Mouse (Mus musculus) WW6 (cell line): ENCODE measurements around the gene Tmem125.
"Not testable (repeated sequence)": the region's sequence is repeated elsewhere in the genome, so short reads cannot be mapped to it uniquely, and the experiment has no call there.

Experiments
- DNase-seq: peaks from one replicate; pipeline ENCODE4 v3.0.0-alpha.2; 2013; ENCODE audit warnings: low read depth, low spot score

Tmem125 gene

GRCm38 (mm10) chr4:118537801-118538200 lies 6.0 kb downstream of the Tmem125 start:
- no peak for DNase-seq

DNA sequence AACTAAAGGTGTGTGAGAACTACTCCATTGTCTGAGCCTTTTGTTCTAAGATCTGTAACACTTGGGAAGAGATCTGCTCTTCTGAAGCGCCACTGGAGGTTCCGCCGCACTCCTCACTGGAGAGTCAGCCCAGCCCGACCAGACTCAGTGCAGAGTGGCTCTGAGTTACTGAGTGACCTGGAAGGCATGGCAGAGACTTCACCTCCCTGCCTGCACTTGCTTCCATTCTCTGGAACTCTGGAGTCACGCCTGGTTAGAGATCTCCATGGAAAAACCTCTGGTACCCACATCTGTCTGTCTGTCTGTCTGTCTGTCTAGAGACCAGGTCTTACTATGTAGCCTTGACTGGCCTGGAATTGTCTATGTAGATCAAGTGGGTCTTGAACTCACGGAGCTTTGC lies 8.2 kb downstream of the Tmem125 start:
- no peak for DNase-seq

- no peak for DNase-seq
Observed at GRCm38 (mm10) chr4:118533605-118534004, 10.2 kb downstream of the Tmem125 start.

- DNase-seq, result no peak
Observed at GRCm38 (mm10) chr4:118533156-118533555, 10.7 kb downstream of the Tmem125 start.

DNA sequence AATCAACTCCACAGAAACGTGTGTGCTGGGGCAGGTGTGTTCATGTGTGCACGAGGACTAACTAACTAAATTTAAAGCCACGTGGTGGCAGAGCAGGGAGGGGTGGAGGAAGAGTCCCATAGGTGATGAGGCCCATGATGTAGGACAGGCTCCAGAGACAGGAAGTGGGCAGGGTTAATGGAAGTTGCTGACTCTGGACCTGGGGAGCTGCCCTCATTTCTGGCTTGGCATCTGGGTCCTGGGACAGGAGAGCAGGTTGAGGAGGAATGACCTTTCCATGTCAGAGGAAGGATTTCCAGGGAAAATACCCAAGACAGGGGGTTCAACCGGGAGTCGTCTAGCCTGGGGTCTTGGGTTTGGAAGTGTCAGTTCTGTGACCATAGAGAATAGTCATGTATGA lies 11.2 kb downstream of the Tmem125 start:
- no peak for DNase-seq

GRCm38 (mm10) chr4:118527720-118528119 lies 16.1 kb downstream of the Tmem125 start:
- DNase-seq, result no peak

GRCm38 (mm10) chr4:118527335-118527681 lies 16.5 kb downstream of the Tmem125 start:
- no peak for DNase-seq

GRCm38 (mm10) chr4:118526408-118527334 lies 17.2 kb downstream of the Tmem125 start, which contains the start of gene 2610528J11Rik:
TSS of gene 2610528J11Rik (plus strand) at chr4:118526999.
- no peak for DNase-seq

- DNase-seq, result no peak
Observed at GRCm38 (mm10) chr4:118525779-118526178, 18.1 kb downstream of the Tmem125 start.

GRCm38 (mm10) chr4:118523976-118524375 lies 19.9 kb downstream of the Tmem125 start:
- no peak for DNase-seq

DNA sequence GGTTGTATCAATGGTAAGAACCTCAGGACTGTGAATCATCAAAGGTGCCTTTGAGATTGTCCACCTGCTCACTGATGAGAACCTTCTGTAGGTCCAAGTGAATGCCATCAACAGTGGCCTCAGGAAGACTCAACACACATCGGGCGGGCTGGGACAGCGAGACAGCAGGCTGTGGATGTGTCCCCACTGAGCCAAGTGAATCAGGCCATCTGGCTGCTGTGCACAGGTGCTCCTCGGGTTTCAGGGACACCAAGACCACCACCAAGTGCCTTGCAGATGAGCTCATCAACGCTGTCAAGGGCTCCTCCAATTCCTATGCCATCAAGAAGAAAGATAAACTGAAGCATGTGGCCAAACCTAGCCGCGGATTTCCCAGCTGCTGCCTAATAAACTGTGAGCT lies 21.6 kb downstream of the Tmem125 start:
- no peak for DNase-seq

- DNase-seq, result no peak
Observed at GRCm38 (mm10) chr4:118518208-118518607, 25.6 kb downstream of the Tmem125 start.

GRCm38 (mm10) chr4:118517497-118518146 lies 26.2 kb downstream of the Tmem125 start:
- DNase-seq, result no peak

DNA sequence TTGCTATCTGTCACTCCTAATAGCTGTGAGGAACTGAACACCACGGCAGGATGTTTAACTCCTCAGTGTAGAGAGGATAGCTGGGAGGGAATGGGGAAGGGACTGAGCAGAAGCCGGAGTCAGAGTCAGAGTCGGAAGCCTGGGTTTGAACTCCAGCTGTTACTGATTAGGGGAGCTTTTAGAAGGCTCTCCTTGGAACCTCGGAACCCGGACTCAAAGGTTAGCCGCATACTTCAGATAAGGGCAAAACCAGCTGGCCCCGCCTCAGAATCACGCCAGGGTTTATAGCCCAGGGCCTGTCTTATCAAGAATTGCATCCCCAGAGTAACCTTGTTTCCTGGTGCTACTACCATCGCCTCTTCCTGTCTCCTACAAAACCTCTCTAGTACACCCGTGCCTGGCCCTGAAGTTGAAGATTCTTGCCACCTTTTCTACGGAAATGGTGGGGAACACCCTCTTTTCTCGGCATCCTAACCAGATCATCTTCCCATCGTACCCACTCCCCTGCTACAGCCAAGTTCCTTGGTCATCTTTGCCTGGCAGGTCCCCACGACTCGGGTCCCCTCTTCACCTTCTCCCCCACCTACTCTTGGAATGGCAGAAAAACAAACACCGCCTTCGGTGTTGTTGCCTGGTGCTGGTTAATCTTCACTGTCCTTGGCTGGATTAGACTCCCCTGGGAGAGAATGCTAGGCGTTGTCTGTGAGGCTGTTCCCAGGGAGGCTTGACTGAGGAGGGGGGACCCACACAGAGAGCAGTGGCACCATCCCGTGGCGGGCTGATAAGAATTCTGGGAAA lies 26.9 kb downstream of the Tmem125 start:
- no peak for DNase-seq

DNA sequence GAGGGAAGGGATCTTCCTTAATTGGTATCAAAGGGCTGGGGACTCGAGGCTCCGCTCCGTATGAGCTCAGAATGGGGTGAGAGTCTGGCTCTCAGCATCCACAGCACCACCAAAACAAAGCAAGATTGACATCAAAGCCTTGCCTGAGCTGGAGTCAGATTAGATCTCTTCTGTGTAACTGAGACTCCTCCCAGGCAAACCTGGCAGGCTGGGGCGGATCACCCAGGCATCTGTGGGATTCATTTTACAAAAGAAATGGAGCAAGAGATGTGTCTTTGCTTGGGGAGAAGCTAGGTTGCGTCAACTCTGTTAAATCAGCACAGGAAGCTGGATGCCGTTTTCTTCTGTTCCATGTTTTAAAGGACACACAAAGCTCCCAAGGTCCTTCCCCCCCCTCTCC lies 34.8 kb downstream of the Tmem125 start:
- no peak for DNase-seq

DNA sequence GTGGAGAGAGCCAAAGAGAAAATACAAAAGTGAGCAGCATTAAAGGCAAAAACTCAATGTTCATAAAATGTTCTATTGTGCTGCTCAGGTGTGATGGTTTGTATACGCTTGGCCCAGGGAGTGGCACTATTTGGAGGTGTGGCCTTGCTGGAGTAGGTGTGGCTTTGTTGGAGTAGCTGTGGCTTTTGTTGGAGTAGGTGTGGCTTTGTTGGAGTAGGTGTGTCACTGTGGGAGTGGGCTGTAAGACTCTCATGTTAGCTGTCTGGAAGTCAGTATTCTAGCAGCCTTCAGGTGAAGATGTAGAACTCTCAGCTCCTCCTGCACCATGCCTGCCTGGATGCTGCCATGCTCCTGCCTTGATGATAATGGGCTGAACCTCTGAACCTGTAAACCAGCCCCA lies 36.7 kb downstream of the Tmem125 start:
- DNase-seq, result not testable (repeated sequence)

- no peak for DNase-seq
Observed at GRCm38 (mm10) chr4:118505551-118505950, 38.3 kb downstream of the Tmem125 start.

DNA sequence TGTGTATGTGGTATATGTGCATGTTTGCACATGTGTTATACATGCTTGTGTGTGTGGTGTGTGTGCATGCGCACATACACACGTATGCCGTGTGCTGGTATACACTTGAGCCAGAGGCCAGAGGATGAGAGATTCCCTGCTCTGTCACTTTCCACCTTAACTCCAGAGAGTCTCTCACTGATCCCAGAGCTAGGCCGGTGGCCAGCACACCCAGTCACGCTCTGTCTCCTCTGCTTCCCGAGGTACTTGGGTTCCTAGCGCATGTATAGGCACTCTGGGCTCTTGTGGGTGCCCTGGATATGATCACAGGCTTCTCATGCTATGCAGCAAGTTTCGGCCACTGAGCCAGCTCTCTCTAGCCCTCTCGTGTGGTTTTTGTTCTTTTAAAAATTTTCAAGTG lies 43.1 kb downstream of the Tmem125 start:
- no peak for DNase-seq

- DNase-seq, result no peak
Observed at GRCm38 (mm10) chr4:118500171-118500724, 43.6 kb downstream of the Tmem125 start.
